Mouse (Mus musculus) forebrain, embryonic 12.5 days (tissue): ENCODE measurements around the gene Ryk. TPM values are rescaled to one million over a fixed set of nuclear protein-coding genes. Genes with fewer than 3 reads are reported as not detected.

Source experiments
- ATAC-seq: fragments of 200-750 bp; cut with Nextera tagmentation; 2 replicates; pipeline ENCODE4 v1.8.0; 2017; ENCODE audit warnings: moderate TSS enrichment; ENCODE audit not compliant: low FRiP score
- H3K27ac ChIP-seq: fragments of 300-500 bp; sonication (generic); 2 replicates; pipeline ENCODE4 v1.5.1; 2016; ENCODE audit warnings: mild to moderate bottlenecking
- H3K27me3 ChIP-seq: fragments of 300-500 bp; sonication (generic); 2 replicates; pipeline ENCODE4 v1.6.1; 2016; ENCODE audit warnings: mild to moderate bottlenecking
- H3K36me3 ChIP-seq: fragments of 300-500 bp; sonication (generic); replicated peaks from 2 replicates; pipeline ENCODE4 v1.6.1; 2016; ENCODE audit warnings: mild to moderate bottlenecking
- H3K4me1 ChIP-seq: fragments of 300-500 bp; sonication (generic); 2 replicates; pipeline ENCODE4 v1.6.1; 2016
- H3K4me2 ChIP-seq: fragments of 300-500 bp; sonication (generic); 2 replicates; pipeline ENCODE4 v1.6.1; 2016; ENCODE audit warnings: mild to moderate bottlenecking, moderate library complexity
- H3K4me3 ChIP-seq: fragments of 300-500 bp; sonication (generic); replicated peaks from 2 replicates; pipeline ENCODE4 v1.5.1; 2016; ENCODE audit warnings: mild to moderate bottlenecking
- H3K9ac ChIP-seq: fragments of 300-500 bp; sonication (generic); 2 replicates; pipeline ENCODE4 v1.6.1; 2016; ENCODE audit warnings: mild to moderate bottlenecking
- H3K9me3 ChIP-seq: fragments of 300-500 bp; sonication (generic); 2 replicates; pipeline ENCODE4 v1.6.1; 2016
- WGBS: fragments of 180-500 bp; shearing (Covaris S2); methylation state at CpG from one replicate; pipeline ENCODE4 v1.1.7; 2016; 5-methylcytosine and 5-hydroxymethylcytosine counted together
- polyA plus RNA-seq: library from polyadenylated mRNA; unstranded; fragments of >200 nt; fragmentation: Nextera tagmentation; extraction: Ambion mirVana; gene quantifications from 2 replicates; pipeline ENCODE4 v1.2.1, GENCODE M21; 2016

Ryk gene
- polyA plus RNA-seq, 1 experiment from 2014 or later = 18.6 TPM

DNA sequence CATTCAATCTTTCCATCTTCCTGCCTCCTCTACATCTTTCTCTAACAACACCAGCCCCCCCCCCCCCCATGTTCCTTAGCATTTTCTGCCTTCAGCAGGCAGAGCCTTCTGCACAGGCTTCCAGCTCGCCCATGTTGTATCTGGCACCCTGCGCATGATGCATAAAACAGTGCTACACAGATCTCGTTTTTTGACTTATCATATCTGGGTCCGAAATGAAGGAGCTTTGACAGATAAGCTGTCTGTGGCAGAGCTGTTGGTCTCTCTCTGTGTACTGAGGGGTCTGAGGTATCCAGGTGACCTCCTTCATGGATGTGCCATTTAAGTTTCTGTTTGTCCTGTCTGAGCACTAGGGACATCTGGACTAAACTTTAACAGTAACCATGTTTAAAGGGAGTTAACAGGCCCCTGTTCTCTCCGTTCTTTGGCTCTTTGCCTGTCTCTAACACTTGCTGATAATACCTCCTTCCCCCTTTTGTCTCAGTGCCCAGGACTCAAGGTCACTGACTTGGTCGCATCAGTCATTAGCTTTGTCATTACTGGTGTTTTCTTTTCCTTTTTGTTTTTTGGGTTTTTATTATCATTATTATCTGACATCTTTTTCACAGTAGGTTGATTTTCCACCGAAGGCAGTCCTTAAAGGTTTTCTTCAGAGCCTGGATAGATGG is 26.2 kb downstream of the Ryk start:
- H3K9ac ChIP-seq = no peak overlapping the region
- no peak overlapping the region for H3K4me3 ChIP-seq
- no peaks in the 10 kb centered on the region for H3K27me3 ChIP-seq
- H3K36me3 ChIP-seq = peaks cover 21% of the 10 kb centered on the region
- H3K27ac ChIP-seq = no peak overlapping the region
- H3K4me1 ChIP-seq = peaks cover 28% of the 10 kb centered on the region
- H3K9me3 ChIP-seq = peaks cover 4% of the 10 kb centered on the region
- WGBS = 86% methylated on average over 7 of the region's 7 CpGs
- no peak for ATAC-seq
- H3K4me2 ChIP-seq = no peak overlapping the region

DNA sequence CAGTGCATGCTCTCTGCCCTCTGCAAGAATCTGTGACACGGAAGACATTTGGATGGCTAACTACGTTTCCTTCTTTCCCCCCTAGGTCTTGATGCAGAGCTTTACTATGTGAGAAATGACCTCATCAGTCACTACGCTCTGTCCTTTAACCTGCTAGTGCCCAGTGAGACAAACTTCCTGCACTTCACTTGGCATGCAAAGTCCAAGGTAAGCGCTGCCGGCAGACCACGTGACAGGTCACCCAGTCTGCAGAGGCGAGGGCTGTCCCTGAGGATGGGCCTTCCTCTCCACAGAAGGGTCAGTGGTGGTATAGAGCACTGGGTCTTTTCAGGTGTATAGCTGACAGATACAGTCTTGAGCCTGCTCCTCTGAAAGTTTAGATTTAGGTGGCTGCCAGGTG is 27.1 kb downstream of the Ryk start:
- Histone ChIP-seq H3K9ac (no peak overlapping the region; the same call in 1 of the 2 replicates), H3K9me3 (peaks cover 4% of the 10 kb centered on the region), H3K27ac (no peak overlapping the region), H3K4me2 (no peak overlapping the region), H3K27me3 (no peaks in the 10 kb centered on the region), H3K4me1 (peaks cover 30% of the 10 kb centered on the region), H3K4me3 (no peak overlapping the region), H3K36me3 (peaks cover 18% of the 10 kb centered on the region)
- no peak for ATAC-seq
- WGBS = 85% methylated on average over 7 of the region's 7 CpGs

DNA sequence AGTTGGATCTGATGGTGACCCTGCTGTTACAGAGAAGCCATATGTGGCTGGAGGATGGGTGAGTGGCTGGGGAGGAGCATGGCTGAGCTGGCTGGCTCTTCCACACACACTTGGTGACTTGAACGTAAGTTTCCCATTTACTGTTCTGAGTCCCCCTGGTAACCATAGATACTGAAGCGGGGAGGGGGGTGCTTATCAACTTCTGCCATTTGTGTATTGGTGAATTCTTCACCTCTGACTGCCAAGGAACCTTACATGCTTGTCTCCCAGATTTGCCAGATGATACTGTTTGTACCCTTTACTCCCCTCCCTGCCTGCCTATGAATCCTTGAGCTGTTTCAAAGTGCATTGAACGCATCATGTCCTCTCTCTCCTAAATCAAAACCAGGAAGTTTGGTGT is 27.5 kb downstream of the Ryk start:
- Histone ChIP-seq H3K9ac (no peak overlapping the region; the same call in 1 of the 2 replicates), H3K4me2 (no peak overlapping the region), H3K27me3 (no peaks in the 10 kb centered on the region), H3K27ac (no peak overlapping the region), H3K9me3 (peaks cover 4% of the 10 kb centered on the region), H3K36me3 (peaks cover 17% of the 10 kb centered on the region), H3K4me3 (no peak overlapping the region), H3K4me1 (peaks cover 30% of the 10 kb centered on the region)
- 73% methylated on average over 3 of the region's 3 CpGs for WGBS
- no peak for ATAC-seq

DNA sequence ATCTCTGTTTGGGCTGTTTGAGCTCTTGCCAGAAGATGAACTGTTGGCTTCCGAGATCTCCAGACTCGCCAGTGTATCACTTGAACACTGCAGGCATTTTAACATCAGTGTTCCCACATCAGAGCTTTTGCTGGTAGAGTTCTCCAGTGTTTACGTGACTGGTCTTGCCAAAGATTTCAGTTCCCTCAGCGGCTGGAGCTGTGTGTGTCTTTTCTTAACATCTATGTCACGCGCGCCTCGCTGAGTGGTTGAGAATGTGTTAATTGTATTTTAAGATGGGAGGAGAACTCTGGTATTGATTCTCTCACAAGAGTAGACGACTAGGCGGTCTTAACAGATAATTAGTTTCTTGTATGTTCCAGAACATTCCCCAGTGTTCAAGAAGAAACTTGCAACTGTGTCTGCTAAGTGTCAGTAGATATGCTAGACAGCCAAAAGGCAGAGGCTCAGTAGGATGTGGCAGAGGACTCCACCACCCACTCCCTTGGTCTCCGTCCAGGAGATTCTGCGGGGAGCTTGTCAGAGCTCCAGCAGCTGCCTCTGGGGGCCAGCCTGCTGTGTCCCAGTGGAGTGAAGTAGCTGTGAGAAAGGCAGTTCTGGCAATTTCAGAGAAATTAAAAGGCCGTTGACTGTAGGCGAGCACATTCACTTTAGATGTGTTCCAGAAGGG is 29.3 kb downstream of the Ryk start:
- Histone ChIP-seq H3K9ac (no peak overlapping the region), H3K4me3 (no peak overlapping the region), H3K4me2 (no peak overlapping the region), H3K36me3 (peaks cover 18% of the 10 kb centered on the region), H3K27me3 (no peaks in the 10 kb centered on the region), H3K9me3 (no peaks in the 10 kb centered on the region), H3K27ac (peak overlapping the region; percentile 62), H3K4me1 (peaks cover 30% of the 10 kb centered on the region)
- ATAC-seq = no peak
- WGBS = 47% methylated on average over 14 of the region's 14 CpGs

DNA sequence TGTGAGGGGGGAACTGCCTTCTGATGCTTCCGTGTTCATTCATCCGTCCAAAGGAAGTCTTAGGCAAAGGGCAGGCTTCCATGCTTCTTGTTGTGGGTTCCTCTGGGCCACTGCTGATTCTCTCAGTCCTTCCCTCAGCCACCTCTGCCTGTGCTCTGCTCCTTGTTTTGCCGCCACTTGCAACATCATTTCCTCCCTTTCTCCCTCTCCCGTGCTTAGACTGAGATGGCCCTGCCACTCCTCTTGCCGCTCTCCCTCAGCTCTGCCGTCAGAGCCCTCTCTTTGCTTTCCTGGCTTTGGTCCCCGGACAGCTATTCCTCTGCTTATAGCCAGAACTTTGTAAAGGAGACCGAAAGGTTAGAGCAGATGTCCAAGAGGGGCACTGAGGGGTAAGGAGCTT is 30.2 kb downstream of the Ryk start:
- WGBS = 49% methylated on average over 8 of the region's 8 CpGs
- Histone ChIP-seq H3K4me1 (peaks cover 30% of the 10 kb centered on the region), H3K9me3 (no peaks in the 10 kb centered on the region), H3K4me2 (no peak overlapping the region), H3K9ac (no peak overlapping the region), H3K27ac (no peak overlapping the region), H3K27me3 (no peaks in the 10 kb centered on the region), H3K4me3 (no peak overlapping the region), H3K36me3 (peaks cover 26% of the 10 kb centered on the region)
- no peak for ATAC-seq

DNA sequence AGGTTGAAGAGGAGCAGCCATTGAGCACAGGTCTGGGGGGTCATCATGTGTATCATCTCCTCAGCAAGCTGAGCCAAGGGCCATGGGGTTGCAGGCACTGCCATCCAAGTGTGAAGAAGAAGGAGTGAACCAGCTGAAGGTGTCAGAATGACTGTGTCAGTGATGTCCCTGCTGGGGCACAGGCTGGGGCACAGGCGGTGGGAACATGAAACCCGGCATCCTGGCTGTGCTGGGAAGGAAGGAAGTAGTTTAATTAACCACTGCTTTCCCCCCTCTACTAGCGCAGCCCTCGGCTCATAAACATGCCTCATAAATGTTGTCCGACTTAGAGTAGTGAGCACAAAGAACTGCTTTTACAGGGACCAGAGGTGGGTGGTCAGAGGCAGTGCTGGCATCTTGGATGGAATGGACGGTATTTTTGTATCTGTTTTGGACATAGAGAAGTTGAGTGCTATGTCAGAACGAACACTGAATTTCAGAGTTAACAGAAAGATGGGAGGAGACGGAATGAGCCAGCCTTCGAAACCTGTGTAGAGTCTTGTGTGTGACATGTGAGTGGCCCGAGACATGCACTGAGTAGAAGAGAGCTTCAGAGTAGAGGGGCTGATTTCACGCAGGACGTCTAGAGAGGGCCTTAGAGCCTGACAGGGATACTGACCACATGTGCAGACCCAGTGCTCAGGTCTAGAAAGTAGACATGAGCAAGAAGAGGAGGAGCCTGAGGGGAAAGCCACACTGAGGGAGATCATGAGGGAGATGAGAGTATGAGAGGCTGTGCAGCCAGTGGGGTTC is 31.4 kb downstream of the Ryk start:
- Histone ChIP-seq H3K36me3 (peaks cover 26% of the 10 kb centered on the region), H3K27ac (no peak overlapping the region), H3K4me3 (no peak overlapping the region), H3K9ac (no peak overlapping the region), H3K9me3 (no peaks in the 10 kb centered on the region), H3K4me1 (peaks cover 30% of the 10 kb centered on the region), H3K4me2 (no peak overlapping the region), H3K27me3 (no peaks in the 10 kb centered on the region)
- 86% methylated on average over 12 of the region's 12 CpGs for WGBS
- ATAC-seq = no peak; the same call in 1 of the 2 replicates

DNA sequence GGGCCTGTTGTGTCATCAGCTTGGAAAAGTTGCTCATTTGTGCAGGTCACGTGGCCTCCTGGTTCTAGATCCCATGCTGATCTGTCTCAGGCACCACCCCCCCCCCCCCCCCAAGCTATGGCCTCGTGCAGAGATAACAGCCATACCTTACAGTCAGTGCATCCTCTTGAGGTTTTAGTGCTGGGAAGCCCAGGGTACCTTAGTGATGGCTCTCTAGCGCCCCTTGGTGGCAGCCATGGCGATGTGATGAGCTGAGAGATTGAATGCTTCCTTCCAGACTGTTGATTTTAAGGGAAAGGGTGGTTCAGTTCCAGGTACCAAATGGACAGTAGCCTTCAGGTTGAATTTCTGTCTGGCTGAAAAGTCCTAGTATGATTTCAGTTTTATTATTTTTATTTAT is 32.2 kb downstream of the Ryk start:
- 11% methylated on average over 4 of the region's 4 CpGs for WGBS
- Histone ChIP-seq H3K4me1 (peaks cover 26% of the 10 kb centered on the region), H3K4me2 (no peak overlapping the region), H3K36me3 (peaks cover 34% of the 10 kb centered on the region), H3K4me3 (no peak overlapping the region), H3K9ac (no peak overlapping the region), H3K9me3 (no peaks in the 10 kb centered on the region), H3K27me3 (no peaks in the 10 kb centered on the region), H3K27ac (no peak overlapping the region)
- ATAC-seq = peak; percentile 51

DNA sequence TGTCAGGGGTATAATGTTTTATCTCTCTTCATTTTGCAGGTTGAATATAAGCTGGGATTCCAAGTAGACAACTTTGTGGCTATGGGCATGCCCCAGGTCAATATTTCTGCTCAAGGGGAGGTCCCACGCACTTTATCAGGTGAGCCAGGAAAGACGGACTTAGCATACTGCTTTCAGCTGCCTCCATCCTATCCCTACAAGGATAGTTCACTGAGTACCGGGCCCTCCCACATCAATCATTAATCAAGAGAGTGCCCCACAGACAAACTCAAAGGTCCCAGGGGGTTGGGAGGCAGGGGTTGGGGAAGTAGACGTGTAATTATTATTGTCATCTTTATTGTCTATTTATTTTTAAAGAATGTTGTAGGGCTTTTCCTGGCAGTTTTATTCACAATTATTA is 32.8 kb downstream of the Ryk start:
- Histone ChIP-seq H3K4me3 (no peak overlapping the region), H3K9ac (no peak overlapping the region), H3K36me3 (peaks cover 40% of the 10 kb centered on the region), H3K27me3 (no peaks in the 10 kb centered on the region), H3K27ac (no peak overlapping the region), H3K4me2 (no peak overlapping the region), H3K4me1 (peaks cover 24% of the 10 kb centered on the region), H3K9me3 (no peaks in the 10 kb centered on the region)
- 92% methylated on average over 4 of the region's 4 CpGs for WGBS
- ATAC-seq = no peak

DNA sequence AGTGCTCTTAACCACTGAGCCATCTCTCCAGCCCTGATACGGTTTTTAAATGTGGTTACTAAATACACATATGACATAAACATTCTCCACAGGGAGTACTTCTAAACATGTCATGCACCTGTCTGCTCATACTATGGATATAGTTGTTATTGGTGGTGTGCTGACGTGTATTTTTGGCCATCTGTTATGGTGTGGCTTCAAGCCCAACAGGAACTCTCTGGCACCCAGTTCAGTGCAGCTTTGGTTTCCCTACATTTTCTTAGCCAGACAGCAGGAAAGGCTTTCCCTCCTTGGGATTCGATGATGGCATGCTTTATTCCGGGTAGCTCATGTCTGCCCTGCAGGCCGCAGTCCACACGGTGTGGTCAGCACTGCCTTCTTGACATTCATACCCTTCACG is 33.7 kb downstream of the Ryk start:
- peaks cover 45% of the 10 kb centered on the region for H3K36me3 ChIP-seq

DNA sequence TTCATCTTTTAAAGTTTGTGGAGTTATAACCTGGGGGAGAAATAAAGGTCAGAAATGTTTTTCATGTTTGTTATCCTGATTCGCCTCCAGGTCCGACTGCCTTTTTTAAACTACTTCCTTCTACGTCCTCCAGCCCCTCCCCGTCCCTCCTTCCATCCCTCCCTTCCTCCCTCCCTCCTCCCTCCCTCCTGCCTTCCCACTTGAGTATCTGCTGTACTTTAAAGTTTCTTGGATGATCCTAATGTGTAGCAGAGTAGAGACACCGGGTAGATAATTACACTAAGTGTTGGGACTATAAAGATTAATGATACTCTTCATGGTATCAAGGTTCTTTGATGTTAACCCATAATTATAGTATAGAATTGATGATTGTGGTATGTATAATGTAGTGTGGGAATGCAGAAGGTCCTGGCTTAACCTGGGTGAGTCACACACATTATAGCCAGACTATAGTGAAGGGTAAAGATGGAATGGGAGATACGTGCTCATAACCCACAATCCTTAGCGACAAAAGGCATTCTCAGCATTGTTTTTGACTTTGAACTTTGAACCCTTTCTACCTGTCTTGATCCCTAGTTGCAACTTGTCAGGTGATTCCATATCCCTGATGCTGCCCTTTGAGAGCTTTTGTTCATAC is 41.5 kb downstream of the Ryk start:
- Histone ChIP-seq H3K4me3 (no peak overlapping the region), H3K9me3 (no peaks in the 10 kb centered on the region), H3K27me3 (no peaks in the 10 kb centered on the region), H3K36me3 (peaks cover 67% of the 10 kb centered on the region), H3K4me1 (0 out of 2 replicates have a peak, but pooled peaks cover 2% of the 10 kb centered on the region), H3K9ac (no peak overlapping the region), H3K4me2 (no peak overlapping the region), H3K27ac (no peak overlapping the region)
- WGBS = 93% methylated on average over 7 of the region's 7 CpGs
- no peak for ATAC-seq

More for the DNA sequence above, 33.7 kb downstream of the Ryk start:
- ATAC-seq = no peak
- WGBS = 91% methylated on average over 7 of the region's 7 CpGs
- H3K4me1 ChIP-seq = peaks cover 21% of the 10 kb centered on the region
- no peaks in the 10 kb centered on the region for H3K9me3 ChIP-seq
- no peak overlapping the region for H3K27ac ChIP-seq
- H3K27me3 ChIP-seq = no peaks in the 10 kb centered on the region
- H3K9ac ChIP-seq = no peak overlapping the region
- H3K4me3 ChIP-seq = no peak overlapping the region
- H3K4me2 ChIP-seq = no peak overlapping the region

DNA sequence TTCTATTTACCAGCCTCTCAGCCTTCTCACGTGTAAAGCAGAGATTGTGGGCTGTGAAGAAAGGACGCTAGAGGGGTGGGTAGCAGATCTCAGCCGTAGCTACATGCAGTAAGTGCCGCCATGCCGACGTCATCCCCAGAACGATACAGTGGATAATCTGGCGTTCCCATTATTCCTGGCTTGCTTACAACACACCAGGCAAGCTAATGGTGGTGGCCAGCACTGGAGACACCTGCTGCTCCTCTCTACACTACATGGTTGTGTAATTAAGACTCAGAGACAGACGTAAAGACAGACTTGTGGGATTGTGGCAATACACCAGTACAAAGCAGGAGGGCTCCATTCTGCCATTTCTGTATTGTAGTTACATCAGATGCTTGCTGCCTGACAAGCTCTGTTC is 43.2 kb downstream of the Ryk start:
- H3K27me3 ChIP-seq = no peaks in the 10 kb centered on the region
- H3K9me3 ChIP-seq = no peaks in the 10 kb centered on the region
- 0 out of 2 replicates have a peak, but pooled peaks cover 2% of the 10 kb centered on the region for H3K4me1 ChIP-seq
- no peak for ATAC-seq
- 75% methylated on average over 9 of the region's 9 CpGs for WGBS
- H3K4me2 ChIP-seq = no peak overlapping the region
- peaks cover 58% of the 10 kb centered on the region for H3K36me3 ChIP-seq
- H3K4me3 ChIP-seq = no peak overlapping the region
- no peak overlapping the region for H3K27ac ChIP-seq
- no peak overlapping the region for H3K9ac ChIP-seq

DNA sequence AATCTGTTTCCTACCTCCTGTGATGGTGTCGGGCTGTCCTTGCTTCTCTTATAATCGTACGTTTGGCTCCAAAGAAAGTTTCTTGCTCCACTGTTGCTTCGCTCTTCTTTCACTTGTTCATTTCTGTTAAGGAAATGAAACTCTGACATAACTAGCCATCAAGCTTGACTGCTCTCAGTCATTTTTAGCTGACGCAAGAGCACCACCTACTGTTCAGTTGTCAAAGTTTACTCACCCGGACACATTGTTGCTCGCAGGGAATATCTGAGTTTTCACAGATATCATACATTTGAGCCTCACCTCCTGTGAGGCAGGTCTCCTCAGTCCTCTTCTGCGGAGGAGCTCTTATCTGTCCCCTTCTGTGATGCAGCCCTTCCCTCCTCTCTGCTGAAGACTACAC is 44.8 kb downstream of the Ryk start:
- H3K27ac ChIP-seq = no peak overlapping the region
- no peak for ATAC-seq
- peaks cover 53% of the 10 kb centered on the region for H3K36me3 ChIP-seq
- WGBS = 67% methylated on average over 8 of the region's 8 CpGs
- no peak overlapping the region for H3K4me3 ChIP-seq
- no peak overlapping the region for H3K4me2 ChIP-seq
- 0 out of 2 replicates have a peak, but pooled peaks cover 2% of the 10 kb centered on the region for H3K4me1 ChIP-seq
- H3K9ac ChIP-seq = no peak overlapping the region
- no peaks in the 10 kb centered on the region for H3K9me3 ChIP-seq
- no peaks in the 10 kb centered on the region for H3K27me3 ChIP-seq
